Mouse (Mus musculus): ENCODE data around the gene Map2. TPM values are rescaled to one million over a fixed set of nuclear protein-coding genes. Genes with fewer than 3 reads are reported as not detected.

Map2 gene
- polyA plus RNA-seq, 1 experiment: 8.7 TPM

DNA sequence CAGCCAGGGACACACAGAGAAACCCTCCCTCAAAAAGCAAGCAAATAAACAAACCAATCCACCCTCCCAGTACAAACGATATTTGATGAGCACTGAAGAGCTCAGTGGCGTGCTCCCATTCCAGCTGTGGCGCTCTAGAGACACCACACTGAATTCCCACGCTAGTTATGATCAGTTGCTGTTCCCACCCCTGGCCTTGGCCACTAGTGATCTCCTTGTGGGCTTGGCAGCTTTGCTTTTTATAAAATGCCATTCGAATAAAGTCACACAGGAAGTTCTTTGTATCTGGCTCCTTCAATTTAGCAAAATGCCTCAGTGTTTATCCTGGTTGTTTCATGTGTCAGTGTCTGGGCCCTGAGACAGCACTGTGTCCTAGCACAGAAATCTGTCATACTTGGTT lies 6.4 kb upstream of the Map2 start:
- 36% methylated on average over 5 of the region's 5 CpGs for WGBS
- Histone ChIP-seq H3K4me3 (replicated peaks; ENCODE audit: extremely low read depth, low read depth, low read length) (no peak overlapping the region), H3K4me1 (ENCODE audit: control insufficient read depth, insufficient read depth, low read length) (no peaks in the 10 kb centered on the region)
- no peak for DNase-seq
- TF ChIP-seq POLR2A (IDR thresholded peaks at IDR 0.05; ENCODE audit: borderline replicate concordance, extremely low read depth, low read depth, low read length) (no peak), CTCF (IDR thresholded peaks at IDR 0.05; ENCODE audit: insufficient read depth, low read length) (no peak)

DNA sequence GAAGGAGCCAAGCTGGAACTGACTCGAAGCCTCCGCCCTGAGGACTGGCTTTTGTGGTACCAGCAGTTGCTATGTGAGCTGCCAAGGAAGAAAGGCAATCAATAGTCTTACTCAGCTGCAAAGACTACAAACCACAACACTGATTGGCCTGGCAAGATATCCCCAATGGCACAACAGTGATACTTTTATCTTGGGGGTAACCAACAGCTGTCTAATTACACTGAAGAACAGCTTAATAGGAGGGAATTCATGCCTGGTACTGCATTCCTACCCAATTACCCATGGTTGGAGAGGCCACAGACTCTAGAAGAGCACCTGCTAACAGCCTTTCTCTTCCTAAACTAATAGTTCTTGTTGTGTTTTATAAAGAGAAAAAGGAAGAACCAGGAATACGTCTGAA lies 2.9 kb upstream of the Map2 start:
- Histone ChIP-seq H3K4me3 (replicated peaks; ENCODE audit: extremely low read depth, low read depth, low read length) (no peak overlapping the region), H3K4me1 (ENCODE audit: control insufficient read depth, insufficient read depth, low read length) (no peaks in the 10 kb centered on the region)
- TF ChIP-seq CTCF (IDR thresholded peaks at IDR 0.05; ENCODE audit: insufficient read depth, low read length) (no peak), POLR2A (IDR thresholded peaks at IDR 0.05; ENCODE audit: borderline replicate concordance, extremely low read depth, low read depth, low read length) (no peak)
- WGBS: 85% methylated on average over 3 of the region's 3 CpGs
- no peak for DNase-seq

DNA sequence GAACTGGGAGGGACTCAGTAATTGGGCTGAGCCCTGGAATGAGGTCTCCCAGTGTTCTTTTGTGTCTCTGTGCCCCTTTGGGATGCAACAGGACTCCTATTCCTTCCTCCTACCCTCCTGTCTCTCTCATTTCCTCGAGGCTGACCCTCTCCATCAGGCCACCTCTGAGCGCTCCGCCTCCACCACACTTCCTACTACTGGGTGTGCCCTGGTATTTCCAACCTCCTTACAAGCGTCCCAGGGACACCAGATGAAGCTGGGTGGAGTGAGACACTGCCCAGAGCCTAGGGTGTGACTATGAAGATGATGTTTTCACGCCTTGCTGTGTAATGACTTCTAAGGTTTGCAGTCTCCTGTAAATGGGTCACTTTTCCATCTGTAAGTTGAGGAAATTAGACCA lies 1.4 kb upstream of the Map2 start:
- Histone ChIP-seq H3K4me1 (ENCODE audit: control insufficient read depth, insufficient read depth, low read length) (no peaks in the 10 kb centered on the region), H3K4me3 (replicated peaks; ENCODE audit: extremely low read depth, low read depth, low read length) (no peak overlapping the region)
- 56% methylated on average over 5 of the region's 5 CpGs for WGBS
- DNase-seq: no peak
- TF ChIP-seq POLR2A (IDR thresholded peaks at IDR 0.05; ENCODE audit: borderline replicate concordance, extremely low read depth, low read depth, low read length): no peak
- TF ChIP-seq CTCF (IDR thresholded peaks at IDR 0.05; ENCODE audit: insufficient read depth, low read length): no peak

DNA sequence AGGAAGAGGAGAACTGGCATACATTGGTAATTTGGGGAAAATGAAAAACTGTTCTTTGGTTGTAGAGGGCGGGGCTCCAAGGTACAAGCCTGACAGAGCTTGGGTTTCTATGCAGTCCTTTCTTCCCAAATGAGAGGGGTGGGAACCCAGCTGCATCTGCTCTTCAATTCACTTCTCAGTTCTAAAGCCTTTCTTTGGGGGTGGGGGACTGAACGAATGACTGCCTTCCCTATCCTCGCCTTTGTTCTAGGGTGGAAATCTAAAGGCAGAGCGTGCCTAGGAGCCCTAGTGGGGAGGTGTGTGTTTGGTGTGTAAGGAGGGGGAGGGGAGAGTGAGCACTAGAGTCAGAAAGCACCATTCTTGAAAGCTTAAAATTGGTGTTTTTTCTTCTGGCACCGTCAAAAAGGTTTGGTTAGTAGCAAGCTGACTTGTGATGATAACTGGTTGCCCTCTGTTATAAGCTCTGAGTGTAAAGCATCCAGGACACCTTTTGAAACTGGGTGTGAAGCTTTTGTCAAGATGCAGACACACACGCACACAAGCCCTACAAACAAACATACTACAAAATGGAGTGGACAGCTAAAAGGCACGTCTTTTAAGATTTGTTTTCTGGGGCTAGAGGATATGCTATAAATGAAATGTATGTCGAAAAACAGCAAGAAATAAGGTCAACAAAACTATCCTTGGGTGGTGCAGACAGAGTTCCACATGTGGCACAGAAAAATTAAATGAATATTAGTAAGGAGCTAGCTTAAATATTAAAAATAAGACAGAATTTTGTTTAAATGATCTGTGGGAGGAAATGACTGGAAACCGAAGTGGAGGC lies 1.2 kb downstream of the Map2 start:
- H3K4me1 ChIP-seq (ENCODE audit: control insufficient read depth, insufficient read depth, low read length): no peaks in the 10 kb centered on the region
- no peak overlapping the region for H3K4me3 ChIP-seq (replicated peaks; ENCODE audit: extremely low read depth, low read depth, low read length)
- TF ChIP-seq POLR2A (IDR thresholded peaks at IDR 0.05; ENCODE audit: borderline replicate concordance, extremely low read depth, low read depth, low read length) (no peak), CTCF (IDR thresholded peaks at IDR 0.05; ENCODE audit: insufficient read depth, low read length) (no peak)
- DNase-seq: no peak
- 29% methylated on average over 9 of the region's 9 CpGs for WGBS

DNA sequence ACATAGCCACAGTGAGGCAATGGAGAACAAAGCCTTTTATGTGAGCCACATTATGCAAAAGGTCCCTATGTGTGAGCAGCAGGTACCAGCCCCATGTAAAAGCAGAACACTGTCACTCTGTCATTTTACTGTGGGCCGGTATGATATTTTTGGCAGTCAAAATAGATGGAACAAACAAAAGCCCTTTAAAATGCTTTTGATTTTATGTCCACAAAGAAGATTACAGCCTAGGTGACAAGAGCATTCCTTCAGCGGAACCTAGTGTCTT lies 1.7 kb downstream of the Map2 start:
- WGBS: 68% methylated on average over 2 of the region's 2 CpGs
- TF ChIP-seq CTCF (IDR thresholded peaks at IDR 0.05; ENCODE audit: insufficient read depth, low read length) (no peak), POLR2A (IDR thresholded peaks at IDR 0.05; ENCODE audit: borderline replicate concordance, extremely low read depth, low read depth, low read length) (no peak)
- Histone ChIP-seq H3K4me1 (ENCODE audit: control insufficient read depth, insufficient read depth, low read length) (no peaks in the 10 kb centered on the region), H3K4me3 (replicated peaks; ENCODE audit: extremely low read depth, low read depth, low read length) (no peak overlapping the region)
- no peak for DNase-seq

DNA sequence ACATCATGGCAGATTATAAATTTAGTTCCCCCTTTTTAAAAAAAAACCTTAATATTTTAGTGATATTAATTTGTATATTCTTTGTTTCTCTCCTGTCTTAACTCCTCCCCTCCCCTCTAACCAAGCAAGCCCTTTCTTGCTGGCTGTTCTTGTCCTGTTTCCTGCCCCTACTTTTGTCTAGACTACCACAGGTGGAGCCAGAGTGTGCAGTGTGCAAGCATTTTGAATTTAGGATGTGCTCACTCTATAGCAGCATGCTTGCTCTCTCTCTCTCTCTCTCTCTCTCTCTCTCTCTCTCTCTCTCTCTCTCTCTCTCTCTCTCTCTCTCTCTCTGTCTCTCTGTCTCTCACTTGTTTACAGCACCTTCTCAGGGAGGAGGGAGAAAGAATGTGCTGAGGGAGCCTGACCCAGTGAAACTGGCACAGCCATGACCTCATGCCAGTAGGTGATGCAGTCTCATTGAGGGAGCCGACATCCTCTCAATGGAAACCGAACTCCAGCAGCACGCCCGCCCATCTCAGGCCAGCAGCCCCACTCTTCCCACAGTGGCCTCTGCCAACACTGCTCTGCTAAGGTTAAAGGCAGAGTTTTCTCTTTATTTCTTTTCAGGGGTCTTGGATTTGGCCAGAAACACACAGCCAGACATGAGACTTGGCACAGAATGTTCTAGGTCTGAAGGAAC lies 2.6 kb downstream of the Map2 start:
- 51% methylated on average over 4 of the region's 4 CpGs for WGBS

DNA sequence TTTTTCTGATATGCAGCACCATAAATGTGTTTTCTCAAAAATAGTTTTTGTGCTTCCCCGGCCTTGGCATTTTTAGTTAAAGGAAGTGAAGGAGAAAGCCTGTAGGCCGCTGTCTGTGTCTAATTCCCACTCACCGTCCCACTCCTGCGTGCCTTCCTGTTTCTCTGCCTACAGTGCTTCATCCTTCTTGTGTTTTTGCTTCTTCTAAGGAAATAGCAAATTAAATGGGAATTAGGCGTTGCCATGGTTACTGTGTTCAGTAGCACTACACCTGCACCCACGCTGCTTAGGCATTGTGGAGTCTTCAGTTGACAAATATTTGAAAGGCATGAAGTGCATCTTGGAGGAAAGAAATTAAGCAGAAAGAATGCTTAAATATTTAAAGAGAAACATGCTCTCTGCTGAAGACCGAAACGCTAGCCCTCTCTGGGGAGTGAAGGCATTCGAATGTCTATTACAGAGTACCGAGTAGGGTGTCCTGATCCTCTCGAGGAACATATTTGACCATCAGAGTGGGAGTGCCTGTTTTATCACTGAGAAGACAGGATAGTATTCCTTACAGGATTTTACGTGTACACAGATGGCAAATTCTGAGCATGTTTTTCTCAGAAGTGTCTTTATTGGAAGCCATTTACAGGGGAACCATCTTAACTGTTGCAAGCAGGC lies 12.1 kb downstream of the Map2 start:
- no peak for TF ChIP-seq POLR2A (IDR thresholded peaks at IDR 0.05; ENCODE audit: borderline replicate concordance, extremely low read depth, low read depth, low read length)
- TF ChIP-seq CTCF (IDR thresholded peaks at IDR 0.05; ENCODE audit: insufficient read depth, low read length): no peak
- no peak for DNase-seq
- H3K4me1 ChIP-seq (ENCODE audit: control insufficient read depth, insufficient read depth, low read length): no peaks in the 10 kb centered on the region
- 62% methylated on average over 12 of the region's 12 CpGs for WGBS
- no peak overlapping the region for H3K4me3 ChIP-seq (replicated peaks; ENCODE audit: extremely low read depth, low read depth, low read length)

More for the DNA sequence above, 2.6 kb downstream of the Map2 start:
- DNase-seq: no peak
- no peaks in the 10 kb centered on the region for H3K4me1 ChIP-seq (ENCODE audit: control insufficient read depth, insufficient read depth, low read length)
- TF ChIP-seq POLR2A (IDR thresholded peaks at IDR 0.05; ENCODE audit: borderline replicate concordance, extremely low read depth, low read depth, low read length) (no peak), CTCF (IDR thresholded peaks at IDR 0.05; ENCODE audit: insufficient read depth, low read length) (no peak)
- H3K4me3 ChIP-seq (replicated peaks; ENCODE audit: extremely low read depth, low read depth, low read length): no peak overlapping the region

DNA sequence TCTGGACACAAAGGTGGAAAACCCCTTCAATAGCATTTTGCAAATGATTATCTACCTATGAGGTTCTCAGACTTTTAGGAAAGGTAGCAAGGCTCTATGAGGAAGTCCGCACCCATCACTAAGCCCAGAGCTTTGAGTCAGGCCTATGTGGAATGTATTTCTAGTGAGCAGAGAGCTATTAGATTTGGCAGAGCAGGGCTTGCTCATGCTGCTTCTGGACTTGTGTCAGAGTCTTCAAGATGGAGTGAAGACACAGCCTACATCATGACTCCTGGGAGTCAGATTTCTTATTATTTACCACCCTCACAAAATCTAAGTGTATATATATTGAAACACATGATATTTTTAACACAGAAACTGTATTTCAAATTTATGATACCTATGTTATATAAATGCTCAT lies 17.3 kb downstream of the Map2 start:
- 89% methylated on average over 1 of the region's 1 CpGs for WGBS

DNA sequence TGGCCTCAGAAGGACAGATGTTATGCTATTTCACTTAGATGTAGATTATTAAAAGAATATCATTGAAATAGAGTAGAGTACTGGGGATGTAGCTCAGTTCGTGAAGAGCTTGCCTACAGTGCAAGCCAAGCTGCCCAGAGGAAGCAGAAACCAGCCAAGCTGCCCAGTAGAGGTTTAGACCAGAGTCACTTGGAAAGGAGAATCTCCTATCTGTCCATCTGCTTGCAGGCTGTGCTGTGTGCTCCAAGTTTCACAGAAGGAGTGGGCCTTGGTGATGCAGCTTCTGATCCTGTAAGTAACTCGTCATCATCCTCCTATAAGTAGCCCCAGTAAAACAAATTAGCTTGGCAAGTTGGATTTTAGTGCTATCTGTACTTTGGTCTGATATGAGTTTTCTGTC lies 17.8 kb downstream of the Map2 start:
- TF ChIP-seq CTCF (IDR thresholded peaks at IDR 0.05; ENCODE audit: insufficient read depth, low read length): no peak
- no peak for TF ChIP-seq POLR2A (IDR thresholded peaks at IDR 0.05; ENCODE audit: borderline replicate concordance, extremely low read depth, low read depth, low read length)
- 83% methylated on average over 2 of the region's 2 CpGs for WGBS
- DNase-seq: no peak
- H3K4me1 ChIP-seq (ENCODE audit: control insufficient read depth, insufficient read depth, low read length): no peaks in the 10 kb centered on the region
- H3K4me3 ChIP-seq (replicated peaks; ENCODE audit: extremely low read depth, low read depth, low read length): no peak overlapping the region

More for the DNA sequence above, 17.3 kb downstream of the Map2 start:
- DNase-seq: no peak
- no peaks in the 10 kb centered on the region for H3K4me1 ChIP-seq (ENCODE audit: control insufficient read depth, insufficient read depth, low read length)
- TF ChIP-seq CTCF (IDR thresholded peaks at IDR 0.05; ENCODE audit: insufficient read depth, low read length) (no peak), POLR2A (IDR thresholded peaks at IDR 0.05; ENCODE audit: borderline replicate concordance, extremely low read depth, low read depth, low read length) (no peak)
- H3K4me3 ChIP-seq (replicated peaks; ENCODE audit: extremely low read depth, low read depth, low read length): no peak overlapping the region

Measured in lung, adult 2 months (tissue).